Mouse (Mus musculus): ENCODE results near the gene Rbfox1. TPM values are rescaled to one million over a fixed set of nuclear protein-coding genes. Genes with fewer than 3 reads are reported as not detected.

The Rbfox1 gene
- polyA plus RNA-seq, 1 experiment, result 0.22 TPM

GRCm38 (mm10) chr16:7059596-7059995, 1174.4 kb downstream of the Rbfox1 start:
- Histone ChIP-seq H3ac (ENCODE audit: control insufficient read depth, insufficient read length, low read depth) (no peak overlapping the region), H3K79me2 (ENCODE audit: control insufficient read depth, insufficient read depth) (no peaks in the 10 kb centered on the region), H3K36me3 (ENCODE audit: control insufficient read depth, insufficient read depth) (no peaks in the 10 kb centered on the region), H3K79me3 (ENCODE audit: low read depth) (no peaks in the 10 kb centered on the region), H3K4me3 (ENCODE audit: insufficient read depth, poor library complexity, severe bottlenecking) (no peak overlapping the region), H3K27me3 (ENCODE audit: control insufficient read depth, insufficient read depth, insufficient read length) (no peaks in the 10 kb centered on the region)
- TF ChIP-seq MYOD1 (IDR thresholded peaks at IDR 0.05; ENCODE audit: control insufficient read depth, insufficient read length, low read depth) (no peak), CTCF (IDR thresholded peaks at IDR 0.05; ENCODE audit: control insufficient read depth, insufficient read depth, insufficient read length) (no peak), MAX (IDR thresholded peaks at IDR 0.05) (no peak), FOSL1 (IDR thresholded peaks at IDR 0.05; ENCODE audit: insufficient read depth, low read length, poor library complexity, severe bottlenecking) (no peak), MYOG (IDR thresholded peaks at IDR 0.05; ENCODE audit: control insufficient read depth, extremely low read depth, insufficient read length) (no peak), CEBPB (IDR thresholded peaks at IDR 0.05; ENCODE audit: low read depth) (no peak), USF1 (IDR thresholded peaks at IDR 0.05; ENCODE audit: low read depth) (no peak)

- no peaks in the 10 kb centered on the region for H3K79me3 ChIP-seq (ENCODE audit: low read depth)
- no peaks in the 10 kb centered on the region for H3K27me3 ChIP-seq (ENCODE audit: control insufficient read depth, insufficient read depth, insufficient read length)
- no peaks in the 10 kb centered on the region for H3K79me2 ChIP-seq (ENCODE audit: control insufficient read depth, insufficient read depth)
- H3K4me3 ChIP-seq (ENCODE audit: insufficient read depth, poor library complexity, severe bottlenecking), result no peak overlapping the region
- TF ChIP-seq MYOG (IDR thresholded peaks at IDR 0.05; ENCODE audit: control insufficient read depth, extremely low read depth, insufficient read length) (no peak), CEBPB (IDR thresholded peaks at IDR 0.05; ENCODE audit: low read depth) (no peak), MAX (IDR thresholded peaks at IDR 0.05) (no peak), MYOD1 (IDR thresholded peaks at IDR 0.05; ENCODE audit: control insufficient read depth, insufficient read length, low read depth) (no peak), CTCF (IDR thresholded peaks at IDR 0.05; ENCODE audit: control insufficient read depth, insufficient read depth, insufficient read length) (no peak), USF1 (IDR thresholded peaks at IDR 0.05; ENCODE audit: low read depth) (no peak), FOSL1 (IDR thresholded peaks at IDR 0.05; ENCODE audit: insufficient read depth, low read length, poor library complexity, severe bottlenecking) (no peak)
- no peaks in the 10 kb centered on the region for H3K36me3 ChIP-seq (ENCODE audit: control insufficient read depth, insufficient read depth)
- no peak overlapping the region for H3ac ChIP-seq (ENCODE audit: control insufficient read depth, insufficient read length, low read depth)
These were observed 1175.7 kb downstream of the Rbfox1 start for GRCm38 (mm10) chr16:7060864-7061263.

GRCm38 (mm10) chr16:7062512-7062911, 1177.4 kb downstream of the Rbfox1 start:
- TF ChIP-seq MAX (IDR thresholded peaks at IDR 0.05), result no peak
- no peak for TF ChIP-seq MYOD1 (IDR thresholded peaks at IDR 0.05; ENCODE audit: control insufficient read depth, insufficient read length, low read depth)
- no peak for TF ChIP-seq CEBPB (IDR thresholded peaks at IDR 0.05; ENCODE audit: low read depth)
- TF ChIP-seq CTCF (IDR thresholded peaks at IDR 0.05; ENCODE audit: control insufficient read depth, insufficient read depth, insufficient read length), result no peak
- no peak overlapping the region for H3K4me3 ChIP-seq (ENCODE audit: insufficient read depth, poor library complexity, severe bottlenecking)
- H3K79me3 ChIP-seq (ENCODE audit: low read depth), result no peaks in the 10 kb centered on the region
- no peaks in the 10 kb centered on the region for H3K36me3 ChIP-seq (ENCODE audit: control insufficient read depth, insufficient read depth)
- H3K27me3 ChIP-seq (ENCODE audit: control insufficient read depth, insufficient read depth, insufficient read length), result no peaks in the 10 kb centered on the region
- H3ac ChIP-seq (ENCODE audit: control insufficient read depth, insufficient read length, low read depth), result no peak overlapping the region
- no peaks in the 10 kb centered on the region for H3K79me2 ChIP-seq (ENCODE audit: control insufficient read depth, insufficient read depth)

- H3K36me3 ChIP-seq (ENCODE audit: control insufficient read depth, insufficient read depth), result no peaks in the 10 kb centered on the region
- H3ac ChIP-seq (ENCODE audit: control insufficient read depth, insufficient read length, low read depth), result no peak overlapping the region
- no peak for TF ChIP-seq MYOG (IDR thresholded peaks at IDR 0.05; ENCODE audit: control insufficient read depth, extremely low read depth, insufficient read length)
- no peak for TF ChIP-seq MAX (IDR thresholded peaks at IDR 0.05)
- TF ChIP-seq CEBPB (IDR thresholded peaks at IDR 0.05; ENCODE audit: low read depth), result no peak
- no peak for TF ChIP-seq CTCF (IDR thresholded peaks at IDR 0.05; ENCODE audit: control insufficient read depth, insufficient read depth, insufficient read length)
- no peak for TF ChIP-seq MYOD1 (IDR thresholded peaks at IDR 0.05; ENCODE audit: control insufficient read depth, insufficient read length, low read depth)
- TF ChIP-seq FOSL1 (IDR thresholded peaks at IDR 0.05; ENCODE audit: insufficient read depth, low read length, poor library complexity, severe bottlenecking), result no peak
- TF ChIP-seq USF1 (IDR thresholded peaks at IDR 0.05; ENCODE audit: low read depth), result no peak
- no peaks in the 10 kb centered on the region for H3K79me2 ChIP-seq (ENCODE audit: control insufficient read depth, insufficient read depth)
- H3K79me3 ChIP-seq (ENCODE audit: low read depth), result no peaks in the 10 kb centered on the region
- no peaks in the 10 kb centered on the region for H3K27me3 ChIP-seq (ENCODE audit: control insufficient read depth, insufficient read depth, insufficient read length)
- no peak overlapping the region for H3K4me3 ChIP-seq (ENCODE audit: insufficient read depth, poor library complexity, severe bottlenecking)
These were observed 1182.0 kb downstream of the Rbfox1 start for GRCm38 (mm10) chr16:7067109-7067508.

- Histone ChIP-seq H3K4me3 (ENCODE audit: insufficient read depth, poor library complexity, severe bottlenecking) (no peak overlapping the region), H3K27me3 (ENCODE audit: control insufficient read depth, insufficient read depth, insufficient read length) (no peaks in the 10 kb centered on the region), H3K79me3 (ENCODE audit: low read depth) (no peaks in the 10 kb centered on the region), H3K79me2 (ENCODE audit: control insufficient read depth, insufficient read depth) (no peaks in the 10 kb centered on the region), H3ac (ENCODE audit: control insufficient read depth, insufficient read length, low read depth) (no peak overlapping the region), H3K36me3 (ENCODE audit: control insufficient read depth, insufficient read depth) (no peaks in the 10 kb centered on the region)
- no peak for TF ChIP-seq FOSL1 (IDR thresholded peaks at IDR 0.05; ENCODE audit: insufficient read depth, low read length, poor library complexity, severe bottlenecking)
- no peak for TF ChIP-seq CTCF (IDR thresholded peaks at IDR 0.05; ENCODE audit: control insufficient read depth, insufficient read depth, insufficient read length)
- TF ChIP-seq USF1 (IDR thresholded peaks at IDR 0.05; ENCODE audit: low read depth), result no peak
- TF ChIP-seq CEBPB (IDR thresholded peaks at IDR 0.05; ENCODE audit: low read depth), result no peak
- TF ChIP-seq MYOD1 (IDR thresholded peaks at IDR 0.05; ENCODE audit: control insufficient read depth, insufficient read length, low read depth), result no peak
- no peak for TF ChIP-seq MYOG (IDR thresholded peaks at IDR 0.05; ENCODE audit: control insufficient read depth, extremely low read depth, insufficient read length)
- TF ChIP-seq MAX (IDR thresholded peaks at IDR 0.05), result no peak
These were observed 1184.4 kb downstream of the Rbfox1 start for GRCm38 (mm10) chr16:7069599-7069998.

GRCm38 (mm10) chr16:7074786-7075185, 1189.6 kb downstream of the Rbfox1 start:
- Histone ChIP-seq H3K27me3 (ENCODE audit: control insufficient read depth, insufficient read depth, insufficient read length) (no peaks in the 10 kb centered on the region), H3K4me3 (ENCODE audit: insufficient read depth, poor library complexity, severe bottlenecking) (no peak overlapping the region), H3K79me2 (ENCODE audit: control insufficient read depth, insufficient read depth) (no peaks in the 10 kb centered on the region), H3K36me3 (ENCODE audit: control insufficient read depth, insufficient read depth) (no peaks in the 10 kb centered on the region), H3K79me3 (ENCODE audit: low read depth) (no peaks in the 10 kb centered on the region), H3ac (ENCODE audit: control insufficient read depth, insufficient read length, low read depth) (no peak overlapping the region)
- TF ChIP-seq MYOG (IDR thresholded peaks at IDR 0.05; ENCODE audit: control insufficient read depth, extremely low read depth, insufficient read length) (no peak), MYOD1 (IDR thresholded peaks at IDR 0.05; ENCODE audit: control insufficient read depth, insufficient read length, low read depth) (no peak), CEBPB (IDR thresholded peaks at IDR 0.05; ENCODE audit: low read depth) (no peak), CTCF (IDR thresholded peaks at IDR 0.05; ENCODE audit: control insufficient read depth, insufficient read depth, insufficient read length) (no peak), USF1 (IDR thresholded peaks at IDR 0.05; ENCODE audit: low read depth) (no peak), MAX (IDR thresholded peaks at IDR 0.05) (no peak), FOSL1 (IDR thresholded peaks at IDR 0.05; ENCODE audit: insufficient read depth, low read length, poor library complexity, severe bottlenecking) (no peak)

Data from C2C12 (cell line).